24 mouse cellular contexts compared by ENCODE assay signal in genomic region chr10:101015416-101015815, GRCm38 (mm10).
DNase-seq lines count a peak whose midpoint lies in the region; ATAC-seq and TF ChIP-seq lines count a peak whose summit lies in the region.
"Had no signal": no experiment of that assay in that cellular context is flagged by ENCODE, and none has a peak within 500 bp of the region (broad histone marks: within the 10 kb centered on the region; RNA-seq: fewer than 3 reads in every experiment).

No protein-coding gene starts in this region.

- ATAC-seq in forebrain, embryonic 16.5 days: peak; percentile 31; the same call in 1 of the 2 replicates
- no peak for ATAC-seq in forebrain, embryonic 15.5 days (replicated peaks)
- ATAC-seq: CD4-positive, CD25-positive, alpha-beta regulatory T cell, adult 4 months; hindbrain, postnatal 0 days; inflammation-experienced regulatory T-cells, adult 6 months; intestine, embryonic 16.5 days had no signal

- no peak overlapping the region for H3K4me2 ChIP-seq in forebrain, embryonic 16.5 days (ENCODE audit: low read length)
- no peak overlapping the region for H3K4me2 ChIP-seq in forebrain, embryonic 15.5 days (replicated peaks)
- H3K4me2 ChIP-seq: heart, embryonic 12.5 days; heart, embryonic 15.5 days; hindbrain, embryonic 14.5 days had no signal

- TF ChIP-seq CTCF in layer of hippocampus, adult 2 months (conservative IDR thresholded peaks at IDR 0.05): no peak

- H3K9ac ChIP-seq in forebrain, embryonic 16.5 days (replicated peaks; ENCODE audit: low read depth, low read length): no peak overlapping the region
- no peak overlapping the region for H3K9ac ChIP-seq in forebrain, embryonic 15.5 days (replicated peaks)
- H3K9ac ChIP-seq: heart, embryonic 12.5 days; heart, embryonic 15.5 days; hindbrain, embryonic 14.5 days had no signal

- no peak overlapping the region for H3K4me3 ChIP-seq in forebrain, embryonic 16.5 days (replicated peaks; ENCODE audit: low read length)
- H3K4me3 ChIP-seq in forebrain, embryonic 15.5 days: no peak overlapping the region
- no peak overlapping the region for H3K4me3 ChIP-seq in layer of hippocampus, adult 2 months
- H3K4me3 ChIP-seq: heart, embryonic 12.5 days; heart, embryonic 15.5 days had no signal

- H3K36me3 ChIP-seq in forebrain, embryonic 16.5 days (ENCODE audit: control insufficient read depth, insufficient read depth): no peaks in the 10 kb centered on the region
- no peaks in the 10 kb centered on the region for H3K36me3 ChIP-seq in forebrain, embryonic 15.5 days
- H3K36me3 ChIP-seq: heart, embryonic 12.5 days; heart, embryonic 15.5 days had no signal

- H3K4me1 ChIP-seq in forebrain, embryonic 16.5 days (replicated peaks; ENCODE audit: control insufficient read depth, insufficient read depth, low read length): no peaks in the 10 kb centered on the region
- no peaks in the 10 kb centered on the region for H3K4me1 ChIP-seq in forebrain, embryonic 15.5 days
- H3K4me1 ChIP-seq: heart, embryonic 12.5 days; heart, embryonic 15.5 days had no signal

- H3K9me3 ChIP-seq in forebrain, embryonic 16.5 days (ENCODE audit: control insufficient read depth, low read length): no peaks in the 10 kb centered on the region
- H3K9me3 ChIP-seq in forebrain, embryonic 15.5 days: no peaks in the 10 kb centered on the region
- H3K9me3 ChIP-seq: heart, embryonic 12.5 days; heart, embryonic 15.5 days had no signal

- no peak overlapping the region for H3K27ac ChIP-seq in forebrain, embryonic 16.5 days (ENCODE audit: low read length)
- H3K27ac ChIP-seq in forebrain, embryonic 15.5 days (replicated peaks): no peak overlapping the region
- no peak overlapping the region for H3K27ac ChIP-seq in layer of hippocampus, adult 2 months
- H3K27ac ChIP-seq: heart, embryonic 15.5 days; hindbrain, embryonic 14.5 days; hindbrain, postnatal 0 days had no signal

- intact Hi-C loops in left cerebral cortex, postnatal 10 days (cut with DNase I): no loop called here

- WGBS in forebrain, embryonic 16.5 days: 66% methylated on average over 1 of the region's 1 CpGs
- 64% methylated on average over 1 of the region's 1 CpGs for WGBS in forebrain, embryonic 15.5 days

- DNase-seq in cerebellum, postnatal 14 days: peak; percentile 18 to 28
- DNase-seq in cerebellum, adult 18-20 months: no peak
- DNase-seq in layer of hippocampus, adult 2 months (ENCODE audit: low spot score in 2 of 2): peak; percentile 4 to 14
- no peak for DNase-seq in layer of hippocampus, postnatal 36 days
- peak; percentile 17 to 27 for DNase-seq in layer of hippocampus, postnatal 10 days (ENCODE audit: low spot score in 2 of 2)
- DNase-seq in left cerebral cortex, postnatal 10 days (ENCODE audit: extremely low spot score in 1 of 2, low spot score in 2 of 2): no peak
- DNase-seq: adrenal gland, adult 2 months; adrenal gland, postnatal 14 days; cerebellum, adult 2 months; cerebellum, adult 9-11 months; gastrocnemius, postnatal 25 days; heart, adult 18-20 months; heart, postnatal 10 days; heart, postnatal 36 days; kidney, adult 18-20 months had no signal

- H3K27me3 ChIP-seq in forebrain, embryonic 16.5 days (replicated peaks; ENCODE audit: control insufficient read depth, insufficient read depth, low read length): no peaks in the 10 kb centered on the region
- H3K27me3 ChIP-seq in forebrain, embryonic 15.5 days: no peaks in the 10 kb centered on the region
- H3K27me3 ChIP-seq: heart, embryonic 12.5 days; heart, embryonic 15.5 days had no signal

Comparison
In these comparisons a context has a peak if more than half of its experiments do, and no peak if none do; other contexts are left out.
1. DNase-seq: peak in cerebellum, postnatal 14 days (2 of 2), layer of hippocampus, adult 2 months (2 of 2) and layer of hippocampus, postnatal 10 days (2 of 2); none in cerebellum, adult 18-20 months (0 of 2), layer of hippocampus, postnatal 36 days (0 of 2) and left cerebral cortex, postnatal 10 days (0 of 2).